Mouse (Mus musculus) limb, embryonic 14.5 days (tissue): Measurements from ENCODE around the gene Gramd2. TPM values are rescaled to one million over a fixed set of nuclear protein-coding genes. Genes with fewer than 3 reads are reported as not detected.

Experiments
- ATAC-seq: fragments of 200-750 bp; cut with Nextera tagmentation; 2 replicates; pipeline ENCODE4 v1.8.0; 2017; ENCODE audit warnings: low read depth, moderate number of reproducible peaks, moderate TSS enrichment; ENCODE audit not compliant: low FRiP score
- DNase-seq: peaks from one replicate; pipeline ENCODE4 v3.0.0-alpha.2; 2015; ENCODE audit warnings: low spot score
- H3K27ac ChIP-seq: fragments of 300-500 bp; sonication (generic); replicated peaks from 2 replicates; pipeline ENCODE4 v1.5.1; 2014; ENCODE audit warnings: low read depth, mild to moderate bottlenecking, low read length, moderate library complexity, mixed read lengths
- H3K27me3 ChIP-seq: fragments of 300-500 bp; sonication (generic); 2 replicates; pipeline ENCODE4 v1.6.1; 2014; ENCODE audit warnings: low read length, mixed read lengths; ENCODE audit not compliant: control insufficient read depth, insufficient read depth
- H3K36me3 ChIP-seq: fragments of 300-500 bp; sonication (generic); 2 replicates; pipeline ENCODE4 v1.6.1; 2014; ENCODE audit warnings: mild to moderate bottlenecking, low read length, moderate library complexity, mixed read lengths; ENCODE audit not compliant: control insufficient read depth, insufficient read depth
- H3K4me1 ChIP-seq: fragments of 300-500 bp; sonication (generic); 2 replicates; pipeline ENCODE4 v1.6.1; 2014; ENCODE audit warnings: antibody characterized with exemption, low read length, mixed read lengths; ENCODE audit not compliant: control insufficient read depth, insufficient read depth
- H3K4me2 ChIP-seq: fragments of 300-500 bp; sonication (generic); replicated peaks from 2 replicates; pipeline ENCODE4 v1.6.1; 2014; ENCODE audit warnings: low read depth, mild to moderate bottlenecking, low read length, moderate library complexity; ENCODE audit not compliant: severe bottlenecking
- H3K4me3 ChIP-seq: fragments of 300-500 bp; sonication (generic); replicated peaks from 2 replicates; pipeline ENCODE4 v1.5.1; 2014; ENCODE audit warnings: low read length
- H3K9ac ChIP-seq: fragments of 300-500 bp; sonication (generic); 2 replicates; pipeline ENCODE4 v1.6.1; 2014; ENCODE audit warnings: mild to moderate bottlenecking, low read depth, low read length, moderate library complexity; ENCODE audit not compliant: severe bottlenecking
- H3K9me3 ChIP-seq: fragments of 300-500 bp; sonication (generic); 2 replicates; pipeline ENCODE4 v1.6.1; 2016; ENCODE audit warnings: low read length; ENCODE audit not compliant: control insufficient read depth
- POLR2A ChIP-seq: fragments of 200-500 bp; IDR thresholded peaks from 2 replicates; pipeline ENCODE4 v1.8.0; 2012; ENCODE audit warnings: inconsistent platforms, mild to moderate bottlenecking, moderate library complexity, borderline replicate concordance; ENCODE audit not compliant: insufficient read depth, insufficient read length; ENCODE audit errors: extremely low read depth
- WGBS: fragments of 180-500 bp; shearing (Covaris S2); extraction: QIAGEN DNeasy Blood & Tissue Kit; methylation state at CpG from one replicate; pipeline ENCODE4 v1.1.7; 2014; 5-methylcytosine and 5-hydroxymethylcytosine counted together
- polyA plus RNA-seq, 2 experiments: library from polyadenylated mRNA; depleted of rRNA in 1 of 2; stranded (reverse) in 1 of 2; unstranded in 1 of 2; fragments of >200 nt; fragmentation: Nextera tagmentation in 1 of 2; extraction: Ambion mirVana in 1 of 2; gene quantifications; 2 replicates each; pipeline versions ENCODE4 v1.2.1 to v1.2.3; 2012 to 2014

Gramd2 gene
- polyA plus RNA-seq, 2 experiments, result 3.1 to 10.5 TPM

DNA sequence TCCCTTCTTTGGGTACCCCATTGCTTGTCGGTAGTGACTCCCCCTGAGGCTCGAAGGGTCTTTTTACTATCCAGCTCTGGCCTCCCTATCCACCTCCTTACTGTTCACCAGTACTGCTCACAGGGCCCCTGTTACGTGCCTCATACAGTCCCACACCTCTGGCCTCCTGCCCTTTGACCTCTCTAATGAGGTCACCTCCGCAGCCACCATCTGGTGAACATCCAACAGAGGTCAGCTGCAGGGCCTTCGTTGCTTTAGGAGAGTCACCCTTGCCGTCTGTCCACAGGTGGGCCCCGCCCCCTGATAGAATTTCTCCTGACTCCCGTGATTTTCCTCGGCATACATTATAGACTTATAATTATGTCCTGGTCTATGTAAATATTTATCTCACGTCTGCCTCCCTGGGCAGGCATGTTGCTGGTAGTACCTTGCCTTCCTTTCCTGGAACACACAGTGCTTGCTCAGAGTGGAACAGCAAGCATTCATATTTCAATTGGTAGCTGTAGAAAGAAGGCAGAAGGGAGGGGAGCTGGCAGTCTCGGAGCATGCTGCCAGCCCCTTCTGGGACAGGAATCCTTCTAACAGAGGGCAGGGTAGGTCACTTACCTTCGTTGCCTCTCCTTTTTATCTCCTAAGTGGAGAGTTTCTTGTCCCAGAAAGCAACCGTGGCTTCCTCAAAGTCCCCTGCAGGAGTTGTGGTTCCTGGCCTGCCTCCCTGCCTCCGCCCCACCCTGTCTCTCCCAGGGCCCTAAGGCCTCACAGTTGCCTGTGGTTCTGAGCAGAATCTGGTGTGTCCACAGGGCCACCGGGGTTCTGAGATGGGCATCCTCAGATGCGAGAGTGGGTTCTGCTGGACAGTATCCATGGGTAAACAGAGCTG, 14.9 kb downstream of the Gramd2 start:
- DNase-seq (no peak), ATAC-seq (no peak)
- no peaks in the 10 kb centered on the region for H3K27me3 ChIP-seq
- H3K9ac ChIP-seq, result no peak overlapping the region
- H3K4me1 ChIP-seq, result peaks cover 14% of the 10 kb centered on the region
- no peak overlapping the region for H3K27ac ChIP-seq
- WGBS, result 39% methylated on average over 16 of the region's 16 CpGs
- no peak overlapping the region for H3K4me3 ChIP-seq
- no peak overlapping the region; the same call in 1 of the 2 replicates for H3K4me2 ChIP-seq
- no peak for TF ChIP-seq POLR2A
- H3K9me3 ChIP-seq, result no peaks in the 10 kb centered on the region
- H3K36me3 ChIP-seq, result no peaks in the 10 kb centered on the region

DNA sequence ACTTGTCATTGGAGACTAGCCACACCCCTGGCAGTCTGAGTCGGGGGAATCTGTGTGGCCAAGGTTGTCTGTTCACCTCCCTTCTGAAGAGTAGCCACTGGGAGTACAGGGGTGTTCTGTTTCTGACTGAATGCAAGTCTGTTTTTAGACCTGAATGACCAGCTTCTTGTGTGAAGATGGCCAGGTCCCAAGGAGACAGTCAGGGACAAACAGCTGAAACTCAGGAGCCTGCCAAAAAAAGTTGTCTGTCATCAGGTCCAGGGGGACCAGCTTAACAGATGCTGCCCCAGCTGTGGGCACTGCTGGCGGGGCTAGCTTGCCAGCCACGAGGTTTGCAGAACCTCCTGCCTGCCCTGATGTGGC, 15.5 kb downstream of the Gramd2 start:
- TF ChIP-seq POLR2A, result no peak
- ATAC-seq, result 0 out of 2 replicates have a peak, but pooled peaks have one; percentile 20
- peak; percentile 34 for DNase-seq

DNA sequence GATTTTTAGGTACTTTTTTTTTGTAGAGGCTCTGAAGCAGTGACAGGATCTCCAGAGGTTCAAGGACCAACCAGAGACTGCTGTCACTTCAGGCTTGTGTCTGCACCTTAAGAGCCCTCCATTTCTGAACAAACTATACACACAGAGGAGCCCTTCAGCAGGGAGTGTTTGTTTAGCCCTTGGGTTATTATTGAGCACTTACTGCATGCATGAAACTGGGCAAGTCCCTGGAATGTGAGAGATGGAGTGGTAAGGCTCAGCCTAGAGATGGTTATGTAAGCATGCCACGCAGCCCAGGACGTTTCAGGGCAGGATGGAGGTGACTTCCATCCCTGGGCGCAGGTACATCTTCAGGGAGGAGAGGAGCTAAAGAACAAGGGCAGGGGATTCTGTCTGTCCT, 16.4 kb downstream of the Gramd2 start:
- no peak for DNase-seq

More for the DNA sequence above, 15.5 kb downstream of the Gramd2 start:
- Histone ChIP-seq H3K4me1 (peaks cover 14% of the 10 kb centered on the region), H3K27ac (no peak overlapping the region), H3K36me3 (no peaks in the 10 kb centered on the region), H3K4me3 (no peak overlapping the region), H3K9ac (no peak overlapping the region), H3K27me3 (no peaks in the 10 kb centered on the region), H3K4me2 (no peak overlapping the region), H3K9me3 (no peaks in the 10 kb centered on the region)
- 24% methylated on average over 3 of the region's 3 CpGs for WGBS

DNA sequence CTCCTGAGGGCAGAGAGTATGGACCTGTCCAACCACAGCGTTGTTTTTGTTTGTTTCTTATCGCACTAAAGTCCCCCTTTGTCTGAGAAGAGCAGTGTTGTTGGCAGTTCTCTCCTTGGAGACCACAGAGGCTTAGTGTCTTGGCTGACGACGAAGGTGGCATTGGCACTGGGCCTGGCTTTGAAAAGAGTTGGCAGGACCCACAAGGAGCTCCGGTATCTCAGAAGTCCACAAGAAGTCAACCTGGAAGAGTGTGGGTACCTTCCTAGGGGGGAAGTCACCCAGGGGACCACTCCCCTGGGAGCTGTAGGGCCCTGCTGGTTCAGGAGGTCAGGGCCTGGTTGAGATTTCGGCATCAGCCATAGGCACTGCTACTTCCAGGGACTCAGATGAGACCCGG, 21.1 kb downstream of the Gramd2 start:
- DNase-seq, result no peak
- no peak for ATAC-seq
- no peak overlapping the region for H3K4me3 ChIP-seq
- TF ChIP-seq POLR2A, result no peak
- no peaks in the 10 kb centered on the region for H3K27me3 ChIP-seq
- no peaks in the 10 kb centered on the region for H3K36me3 ChIP-seq
- H3K4me1 ChIP-seq, result no peaks in the 10 kb centered on the region
- H3K4me2 ChIP-seq, result no peak overlapping the region
- H3K9me3 ChIP-seq, result no peaks in the 10 kb centered on the region
- no peak overlapping the region for H3K9ac ChIP-seq
- 88% methylated on average over 7 of the region's 7 CpGs for WGBS
- no peak overlapping the region for H3K27ac ChIP-seq

More for the DNA sequence above, 16.4 kb downstream of the Gramd2 start:
- no peak for ATAC-seq
- no peak for TF ChIP-seq POLR2A
- no peaks in the 10 kb centered on the region for H3K9me3 ChIP-seq
- 80% methylated on average over 3 of the region's 3 CpGs for WGBS
- no peak overlapping the region for H3K9ac ChIP-seq
- peaks cover 14% of the 10 kb centered on the region for H3K4me1 ChIP-seq
- no peak overlapping the region for H3K4me2 ChIP-seq
- H3K27me3 ChIP-seq, result no peaks in the 10 kb centered on the region
- no peak overlapping the region for H3K4me3 ChIP-seq
- H3K36me3 ChIP-seq, result no peaks in the 10 kb centered on the region
- no peak overlapping the region for H3K27ac ChIP-seq

DNA sequence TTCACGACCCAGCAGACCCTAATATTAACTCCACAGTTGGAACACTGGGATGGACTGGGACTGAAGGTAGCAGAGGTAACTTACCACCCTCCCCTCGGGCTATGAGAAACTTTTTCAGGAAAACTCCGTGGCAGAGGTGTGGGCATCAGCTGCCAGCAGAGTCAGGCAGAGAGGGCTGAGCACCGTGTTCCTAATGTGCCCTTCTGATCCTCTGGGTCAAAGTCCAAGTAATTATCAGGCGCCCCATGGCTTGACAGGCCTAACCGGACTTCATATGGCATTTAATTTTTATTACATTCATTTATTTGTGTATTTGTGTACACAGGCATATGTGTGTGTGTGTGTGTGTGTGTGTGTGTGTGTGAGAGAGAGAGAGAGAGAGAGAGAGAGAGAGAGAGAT, 23.2 kb downstream of the Gramd2 start:
- TF ChIP-seq POLR2A, result no peak
- WGBS, result 52% methylated on average over 6 of the region's 6 CpGs
- Histone ChIP-seq H3K36me3 (no peaks in the 10 kb centered on the region), H3K4me2 (no peak overlapping the region), H3K4me3 (no peak overlapping the region), H3K4me1 (no peaks in the 10 kb centered on the region), H3K27ac (no peak overlapping the region), H3K9me3 (no peaks in the 10 kb centered on the region), H3K9ac (no peak overlapping the region), H3K27me3 (no peaks in the 10 kb centered on the region)
- DNase-seq, result no peak
- ATAC-seq, result no peak
